Mouse (Mus musculus): ENCODE measurements around the gene Sowahc.

- TF ChIP-seq CTCF (IDR thresholded peaks at IDR 0.05; ENCODE audit: low read depth, low read length) = no peak
- TF ChIP-seq EP300 (IDR thresholded peaks at IDR 0.05; ENCODE audit: insufficient read depth, low read depth, low read length) = no peak
Observed at GRCm38 (mm10) chr10:59235847-59236246, 14.1 kb downstream of the Sowahc start.

Measured in ES-Bruce4 (cell line).